Mouse (Mus musculus) thymus, adult 2 months (tissue): ENCODE data around the gene Ubiad1. TPM values are rescaled to one million over a fixed set of nuclear protein-coding genes. Genes with fewer than 3 reads are reported as not detected.

Source experiments
- DNase-seq: peaks from one replicate; pipeline ENCODE4 v3.0.0; 2021
- H3K27ac ChIP-seq: fragments of 200-500 bp; 2 replicates; pipeline ENCODE4 v1.5.1; 2012; ENCODE audit warnings: low read length, control low read depth; ENCODE audit not compliant: control insufficient read depth, insufficient read depth
- H3K27me3 ChIP-seq: fragments of 200-500 bp; 2 replicates; pipeline ENCODE4 v1.6.1; 2012; ENCODE audit warnings: mild to moderate bottlenecking, low read length, moderate library complexity, mixed read lengths; ENCODE audit not compliant: control insufficient read depth, insufficient read depth
- H3K36me3 ChIP-seq: fragments of 200-500 bp; 2 replicates; pipeline ENCODE4 v1.6.1; 2012; ENCODE audit warnings: mild to moderate bottlenecking, low read length, moderate library complexity; ENCODE audit not compliant: control insufficient read depth, insufficient read depth
- H3K4me1 ChIP-seq: fragments of 200-500 bp; replicated peaks from 2 replicates; pipeline ENCODE4 v1.6.1; 2012; ENCODE audit warnings: low read length; ENCODE audit not compliant: control insufficient read depth, insufficient read depth
- H3K4me3 ChIP-seq: fragments of 200-500 bp; 2 replicates; pipeline ENCODE4 v1.5.1; 2012; ENCODE audit warnings: mild to moderate bottlenecking, low read length, control low read depth, moderate library complexity; ENCODE audit not compliant: control insufficient read depth, insufficient read depth
- CTCF ChIP-seq: fragments of 200-500 bp; IDR thresholded peaks from 2 replicates; pipeline ENCODE4 v1.5.1; 2012; ENCODE audit warnings: mild to moderate bottlenecking, control low read depth, low read length, moderate library complexity, borderline replicate concordance; ENCODE audit not compliant: control insufficient read depth, poor library complexity, insufficient read depth; ENCODE audit errors: extremely low read depth
- POLR2A ChIP-seq: fragments of 200-500 bp; IDR thresholded peaks from 2 replicates; pipeline ENCODE4 v1.6.1; 2012; ENCODE audit warnings: mild to moderate bottlenecking, low read length, control low read depth, moderate library complexity; ENCODE audit not compliant: control insufficient read depth, poor library complexity, insufficient read depth; ENCODE audit errors: extremely low read depth
- WGBS: fragments of 180-500 bp; shearing (Covaris S2); methylation state at CpG from one replicate; pipeline ENCODE4 v1.1.7; 2018; 5-methylcytosine and 5-hydroxymethylcytosine counted together
- polyA plus RNA-seq: library from polyadenylated mRNA; depleted of rRNA; stranded (reverse); fragments of >200 nt; gene quantifications from 2 replicates; pipeline ENCODE4 v1.2.3, GENCODE M21; 2012

Gene Ubiad1
- polyA plus RNA-seq, 1 experiment, result 20.0 TPM

DNA sequence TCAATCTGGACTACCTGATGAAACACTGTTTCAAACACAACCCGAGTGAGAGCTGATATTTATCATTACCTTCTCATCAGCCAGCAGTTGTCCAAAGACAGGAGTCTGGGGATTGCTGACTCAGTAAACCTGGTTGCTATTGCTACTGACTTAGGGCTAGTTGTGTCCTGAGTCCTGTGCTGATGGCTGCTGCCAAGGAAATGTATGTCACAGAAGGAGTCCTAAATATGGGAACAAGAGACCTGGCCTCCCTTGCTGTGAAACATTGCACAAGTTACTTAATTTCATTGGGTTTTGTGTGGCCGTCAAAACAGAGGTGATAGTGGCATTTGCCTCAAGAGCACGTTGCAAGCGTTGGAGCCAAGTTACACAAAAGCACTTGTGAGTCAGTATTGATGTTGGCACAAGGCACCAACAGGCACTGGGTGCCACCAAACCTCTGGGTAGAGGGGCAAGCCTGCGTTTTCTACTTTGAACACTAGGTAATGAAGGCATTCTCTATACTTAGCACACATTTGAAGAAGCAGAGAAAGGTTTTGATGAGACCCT lies 11.0 kb upstream of the Ubiad1 start:
- WGBS, result 96% methylated on average over 5 of the region's 5 CpGs
- H3K27ac ChIP-seq, result no peak overlapping the region
- no peak for DNase-seq
- TF ChIP-seq POLR2A (no peak), CTCF (no peak)
- peaks cover 46% of the 10 kb centered on the region for H3K36me3 ChIP-seq
- no peak overlapping the region for H3K4me3 ChIP-seq
- H3K27me3 ChIP-seq, result no peaks in the 10 kb centered on the region
- H3K4me1 ChIP-seq, result no peaks in the 10 kb centered on the region

DNA sequence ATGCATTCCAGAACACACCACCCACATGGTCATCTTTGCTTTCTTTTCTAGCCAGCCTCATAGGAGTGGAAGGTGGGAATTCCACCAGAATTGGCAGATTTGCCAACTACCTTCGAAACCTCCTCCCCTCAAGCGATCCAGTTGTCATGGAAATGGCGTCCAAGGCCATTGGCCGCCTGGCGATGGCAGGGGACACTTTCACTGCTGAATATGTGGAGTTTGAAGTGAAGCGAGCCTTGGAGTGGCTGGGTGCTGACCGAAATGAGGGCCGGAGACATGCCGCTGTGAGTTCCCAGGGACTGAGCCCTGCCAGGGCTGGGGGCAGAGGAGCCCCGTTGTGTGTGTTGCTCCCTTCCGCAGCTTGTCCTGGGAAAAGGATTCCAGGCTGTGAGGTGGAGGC lies 9.1 kb upstream of the Ubiad1 start:
- Histone ChIP-seq H3K36me3 (peaks cover 40% of the 10 kb centered on the region), H3K27ac (no peak overlapping the region), H3K4me3 (no peak overlapping the region), H3K27me3 (no peaks in the 10 kb centered on the region), H3K4me1 (0 out of 2 replicates have a peak, but pooled peaks cover 3% of the 10 kb centered on the region)
- TF ChIP-seq CTCF, result no peak
- no peak for TF ChIP-seq POLR2A
- no peak for DNase-seq
- 97% methylated on average over 11 of the region's 11 CpGs for WGBS

DNA sequence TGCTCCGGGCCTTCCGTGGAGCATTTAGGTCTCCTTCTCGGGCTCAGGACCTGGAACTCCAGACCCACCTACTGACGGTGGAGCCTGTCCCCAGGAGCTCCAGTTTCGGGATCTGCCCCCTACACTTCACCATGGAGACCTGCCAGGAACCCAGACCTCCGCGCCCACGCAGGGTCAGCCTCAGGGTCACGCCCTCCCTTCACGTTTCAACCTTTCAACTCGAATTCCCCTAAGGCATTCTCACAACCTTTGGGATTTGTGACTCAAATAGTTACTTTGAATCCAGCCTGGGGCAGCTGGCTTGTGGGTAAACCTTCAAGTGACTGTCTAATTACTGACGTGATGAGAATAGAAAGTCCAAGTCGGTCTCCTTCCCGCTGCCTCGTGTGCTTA lies 4.3 kb upstream of the Ubiad1 start:
- no peak for DNase-seq
- no peak overlapping the region for H3K27ac ChIP-seq
- TF ChIP-seq POLR2A (no peak), CTCF (no peak)
- no peaks in the 10 kb centered on the region for H3K27me3 ChIP-seq
- peak overlapping the region; percentile 68 for H3K4me3 ChIP-seq
- H3K4me1 ChIP-seq, result peaks cover 22% of the 10 kb centered on the region
- under 1% methylated on average over 15 of the region's 15 CpGs for WGBS
- peaks cover 10% of the 10 kb centered on the region for H3K36me3 ChIP-seq

DNA sequence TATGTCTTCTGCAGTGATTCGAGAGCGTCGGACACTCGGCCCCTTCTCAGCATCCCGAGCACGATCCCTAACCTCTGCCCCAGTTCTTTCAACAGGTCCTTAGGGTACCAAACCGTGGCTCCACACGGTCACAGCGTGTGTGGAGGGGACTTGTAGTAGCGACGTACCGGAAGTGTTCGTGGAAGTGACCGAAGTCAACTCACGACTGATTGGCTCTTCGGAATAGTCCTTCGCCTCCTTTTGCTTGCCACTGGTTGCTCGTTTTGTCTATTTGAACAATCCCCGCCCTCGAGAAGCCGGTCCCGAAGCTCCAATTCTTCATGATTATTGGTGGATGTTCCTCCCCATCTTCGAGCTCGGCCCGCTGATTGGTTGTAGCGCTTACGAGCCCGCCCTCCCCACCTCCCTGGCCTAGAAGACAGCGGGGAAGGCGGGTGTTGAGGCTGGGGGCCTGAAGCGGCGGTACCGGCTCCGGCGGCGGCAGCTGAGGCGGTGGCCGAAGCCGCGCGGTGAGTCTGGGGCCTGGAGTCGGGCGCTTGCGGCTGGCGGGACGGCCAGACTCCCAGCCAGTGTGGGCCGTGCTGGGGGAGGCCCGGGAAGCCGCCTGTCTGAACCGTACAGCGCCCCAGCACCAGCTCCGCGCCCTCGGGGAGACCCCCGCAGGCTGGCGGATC lies 3.7 kb upstream of the Ubiad1 start, which contains the start of gene Mtor:
Gene Mtor (plus strand): TSS at position 433 of the 674 bp plus-strand sequence.
- Histone ChIP-seq H3K27me3 (no peaks in the 10 kb centered on the region), H3K4me1 (peaks cover 24% of the 10 kb centered on the region), H3K4me3 (peak within 1 kb of the TSS; percentile 72), H3K27ac (peak within 1 kb of the TSS; percentile 28; the same call in 1 of the 2 replicates), H3K36me3 (peaks cover 6% of the 10 kb centered on the region)
- TF ChIP-seq CTCF, result 0 out of 2 replicates have a peak, but pooled peaks have one; percentile 13
- peak; percentile 85 for TF ChIP-seq POLR2A
- peak; percentile 95 for DNase-seq
- under 1% methylated on average over 56 of the region's 56 CpGs for WGBS

DNA sequence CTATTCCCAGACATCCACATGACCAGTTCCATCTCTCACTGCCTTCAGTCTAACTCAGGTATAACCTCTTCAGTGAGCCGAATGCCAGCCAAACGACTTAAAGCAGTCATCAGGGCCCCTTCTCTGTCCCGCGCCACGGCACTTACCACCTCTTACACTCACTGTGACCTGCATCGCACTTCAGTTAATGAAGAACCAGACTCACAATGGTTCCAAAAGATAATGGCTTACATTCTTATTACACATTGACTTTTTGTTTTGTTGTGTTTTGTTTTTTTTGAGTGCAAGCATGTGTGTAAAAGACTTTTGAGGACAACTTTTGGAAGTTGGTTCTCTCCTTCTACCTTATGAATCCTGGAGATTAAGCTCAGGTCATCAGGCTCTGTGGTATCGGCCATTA lies 2.0 kb downstream of the Ubiad1 start:
- TF ChIP-seq CTCF, result no peak
- no peak for TF ChIP-seq POLR2A
- Histone ChIP-seq H3K36me3 (no peaks in the 10 kb centered on the region), H3K4me1 (peaks cover 19% of the 10 kb centered on the region), H3K27me3 (no peaks in the 10 kb centered on the region), H3K4me3 (no peak overlapping the region), H3K27ac (no peak overlapping the region)
- 95% methylated on average over 7 of the region's 7 CpGs for WGBS
- DNase-seq, result no peak

DNA sequence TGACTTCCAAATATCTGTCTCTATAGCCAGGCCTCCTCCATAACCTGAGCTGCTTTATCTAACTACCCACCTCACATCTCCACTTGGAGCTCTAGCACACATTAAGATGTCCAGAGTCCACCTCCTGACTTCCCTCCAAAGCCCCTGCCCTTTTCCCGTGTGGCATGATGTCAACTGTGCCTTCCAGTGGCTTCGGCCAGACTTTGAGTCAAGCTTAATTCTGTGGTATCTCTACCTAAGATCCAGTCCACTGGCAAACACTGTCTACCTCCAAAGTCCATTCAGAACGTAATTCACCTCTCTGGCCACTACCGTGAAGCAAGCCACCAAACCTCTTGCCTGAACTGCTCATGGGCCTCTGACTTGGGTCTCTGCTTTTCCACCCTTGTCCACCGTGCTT lies 2.6 kb downstream of the Ubiad1 start:
- no peaks in the 10 kb centered on the region for H3K36me3 ChIP-seq
- WGBS, result 95% methylated on average over 5 of the region's 5 CpGs
- H3K4me1 ChIP-seq, result peaks cover 17% of the 10 kb centered on the region
- no peak overlapping the region for H3K4me3 ChIP-seq
- no peaks in the 10 kb centered on the region for H3K27me3 ChIP-seq
- no peak for TF ChIP-seq CTCF
- no peak for TF ChIP-seq POLR2A
- no peak for DNase-seq
- no peak overlapping the region for H3K27ac ChIP-seq

DNA sequence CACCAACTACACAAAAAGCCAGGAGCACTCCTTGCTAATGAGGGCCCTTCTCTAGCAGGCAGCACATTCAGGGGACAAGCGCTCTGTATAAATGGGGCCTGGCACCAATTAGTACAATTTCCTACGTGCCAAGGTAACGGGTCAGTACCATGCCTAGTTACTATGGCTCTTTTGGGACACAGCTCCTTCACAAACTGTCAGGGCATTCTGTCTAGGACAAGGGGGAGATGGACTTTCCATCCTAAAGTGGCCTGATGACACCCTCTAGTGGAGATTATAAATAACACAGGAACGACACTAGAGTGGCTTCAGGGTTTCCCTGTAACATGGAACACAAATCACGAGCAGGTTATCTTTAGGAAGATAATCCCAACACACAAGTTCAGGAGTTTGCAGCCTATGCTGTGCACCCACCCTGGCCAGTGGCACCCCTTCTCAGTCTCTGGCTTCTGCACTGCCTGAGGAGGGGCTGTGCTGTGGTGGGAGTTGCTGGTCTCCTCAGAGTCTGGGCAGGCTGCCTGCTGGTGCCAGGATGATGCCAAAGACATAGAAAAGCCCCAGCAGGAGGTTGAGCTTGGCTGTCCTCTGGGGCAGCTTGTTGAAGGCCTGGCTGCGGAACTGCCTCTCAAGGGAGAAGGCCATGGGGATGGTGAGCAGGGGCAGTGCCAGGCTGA lies 8.8 kb downstream of the Ubiad1 start:
- 91% methylated on average over 6 of the region's 6 CpGs for WGBS
- no peak for TF ChIP-seq CTCF
- TF ChIP-seq POLR2A, result no peak
- Histone ChIP-seq H3K27me3 (no peaks in the 10 kb centered on the region), H3K4me1 (no peaks in the 10 kb centered on the region), H3K36me3 (no peaks in the 10 kb centered on the region), H3K4me3 (no peak overlapping the region), H3K27ac (no peak overlapping the region)
- no peak for DNase-seq
